Mouse (Mus musculus): ENCODE data around the gene Mettl26.

Mettl26 gene

DNA sequence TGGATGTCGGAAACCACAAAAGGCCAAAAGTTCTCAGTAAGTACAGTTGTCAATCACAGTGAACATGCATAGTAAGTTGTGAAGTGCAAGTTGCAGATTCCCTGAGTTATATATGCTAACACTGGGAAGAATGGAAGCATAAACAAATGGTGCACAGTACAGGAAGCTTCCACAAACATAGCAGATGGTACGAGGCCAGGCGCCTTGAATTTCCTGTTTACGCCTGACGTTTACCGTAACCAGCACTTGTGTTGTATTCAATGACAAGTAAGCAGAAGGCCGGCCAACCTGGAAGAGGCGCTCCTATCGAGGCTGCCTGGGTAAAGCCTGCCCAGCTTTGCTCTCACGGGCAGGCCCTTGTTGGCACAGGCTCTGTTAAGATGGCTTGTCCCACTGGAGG lies 12.6 kb downstream of the Mettl26 start:
- no peak for DNase-seq

DNA sequence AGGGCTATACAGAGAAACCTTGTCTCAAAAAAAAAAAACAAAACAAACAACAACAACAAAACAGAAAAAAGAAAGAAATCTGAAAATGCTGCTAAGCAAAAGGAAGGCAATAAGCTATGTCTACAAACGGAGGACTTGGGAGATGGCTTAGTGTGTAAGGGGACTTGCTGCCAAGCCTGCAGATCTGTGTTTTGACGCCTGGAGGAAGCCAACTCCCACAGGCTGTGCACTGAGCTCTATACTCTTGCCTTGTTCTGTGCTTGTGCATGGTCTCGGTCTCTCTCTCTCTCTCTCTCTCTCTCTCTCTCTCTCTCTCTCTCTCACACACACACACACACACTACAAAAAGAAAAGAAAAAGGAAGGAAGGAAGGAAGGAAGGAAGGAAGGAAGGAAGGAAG lies 14.0 kb downstream of the Mettl26 start:
- DNase-seq: no peak

DNA sequence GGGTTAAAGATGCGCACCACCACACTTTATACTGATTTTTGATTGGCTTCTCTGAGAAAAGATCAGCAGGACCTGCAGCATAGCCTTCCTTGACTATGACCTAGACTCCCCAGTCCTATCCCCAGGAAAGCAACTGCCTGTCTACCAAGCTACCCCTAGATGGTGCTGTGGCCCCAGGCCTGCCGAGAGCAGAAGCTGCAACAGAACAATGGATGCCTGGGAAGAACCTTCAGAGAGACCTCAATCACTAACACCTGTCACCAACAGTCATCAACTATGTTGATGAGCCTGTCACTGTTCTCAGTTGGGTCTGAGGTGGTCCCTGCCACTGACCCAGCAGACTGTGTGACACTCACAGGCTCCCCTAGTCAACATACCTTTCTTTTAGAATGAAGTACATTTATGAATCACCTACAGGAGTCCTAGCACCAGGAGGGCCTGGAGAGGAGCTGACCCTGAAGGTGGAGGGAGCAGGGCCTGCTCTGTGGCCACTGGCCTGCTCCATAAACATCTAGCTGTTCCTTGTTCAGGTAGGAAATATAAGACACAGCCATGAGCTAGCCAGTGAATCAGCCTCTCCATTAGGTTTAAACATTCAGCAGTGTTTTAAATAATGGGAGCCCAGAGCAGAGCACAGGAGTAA lies 19.2 kb downstream of the Mettl26 start:
- peak; percentile 80 to 84 for DNase-seq

DNA sequence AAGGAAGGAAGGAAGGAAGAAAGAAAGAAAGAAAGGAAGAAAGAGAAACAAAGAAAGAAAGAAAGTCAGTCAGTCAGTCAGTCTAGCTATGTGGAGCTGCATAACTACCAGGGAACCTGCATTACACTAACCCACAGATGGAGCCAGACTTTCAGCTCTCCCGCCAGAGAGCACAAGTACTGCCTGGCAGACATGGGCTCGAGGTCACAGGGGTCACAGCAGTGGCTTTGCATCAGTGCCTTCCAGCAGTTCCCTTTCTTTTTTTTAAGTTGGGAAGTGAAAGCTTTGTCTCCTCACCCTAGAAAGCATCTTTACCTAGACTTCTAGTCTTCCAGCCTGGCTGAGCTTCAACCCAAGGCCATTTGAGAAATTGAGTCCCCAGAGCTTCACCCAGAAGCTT lies 20.5 kb downstream of the Mettl26 start:
- DNase-seq: no peak

DNA sequence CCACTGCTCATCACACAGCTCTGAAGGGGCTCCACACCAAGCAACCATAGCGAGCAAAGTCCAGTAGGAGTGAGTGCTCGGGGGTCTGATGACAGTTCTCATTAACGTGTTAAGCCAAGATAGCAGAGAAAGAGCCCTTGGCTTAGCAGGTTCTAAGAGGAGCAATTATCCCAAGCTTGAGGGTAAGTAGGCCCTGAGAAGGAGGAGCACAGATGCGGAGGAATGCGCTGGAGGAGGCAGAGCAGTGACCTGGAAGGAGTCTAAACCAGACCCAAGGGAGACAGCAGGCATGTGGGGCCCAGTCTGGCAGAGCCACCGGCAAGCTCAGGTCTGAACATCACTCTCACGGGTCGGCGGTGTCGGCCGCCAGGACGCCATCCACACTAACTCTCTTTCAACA lies 21.0 kb downstream of the Mettl26 start:
- peak in 1 of 2 experiments; percentile 23 for DNase-seq

DNA sequence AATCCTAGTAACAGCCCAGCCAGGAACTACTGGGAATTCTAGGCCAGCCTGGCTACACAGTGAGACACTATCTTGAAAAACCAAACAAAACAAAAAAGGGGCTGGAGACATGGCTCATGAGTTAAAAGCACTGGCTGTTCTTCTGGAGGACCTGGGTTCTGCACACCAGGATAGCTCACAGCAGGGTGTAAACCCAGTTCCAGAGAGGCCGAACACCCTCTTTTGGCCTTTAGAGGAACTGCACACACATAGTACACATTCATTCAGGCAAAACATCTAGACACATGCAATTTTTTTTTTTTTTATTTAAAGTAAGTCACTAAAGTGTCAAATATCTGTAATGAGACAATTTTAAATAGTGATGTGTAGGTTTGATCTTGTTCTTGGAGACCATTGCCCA lies 25.3 kb downstream of the Mettl26 start:
- DNase-seq: no peak

DNA sequence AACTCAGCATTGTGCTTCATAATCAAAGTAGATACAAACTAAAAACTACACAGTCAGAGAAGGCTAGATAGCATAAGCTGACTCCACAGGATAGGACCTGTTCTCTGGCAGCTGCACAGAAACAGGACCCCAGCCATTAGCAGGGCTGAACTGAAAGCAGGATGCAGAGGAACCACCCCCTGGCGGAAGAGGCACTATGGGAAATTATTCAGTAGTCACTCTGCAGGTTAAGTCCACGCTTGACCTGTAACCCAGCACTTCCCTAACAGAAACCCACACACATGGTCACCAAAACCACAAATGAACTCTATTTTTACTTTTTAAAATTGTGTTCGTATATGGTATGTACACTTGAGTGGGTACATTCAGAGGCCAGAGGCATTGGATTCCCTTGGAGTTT lies 28.2 kb downstream of the Mettl26 start:
- no peak for DNase-seq

DNA sequence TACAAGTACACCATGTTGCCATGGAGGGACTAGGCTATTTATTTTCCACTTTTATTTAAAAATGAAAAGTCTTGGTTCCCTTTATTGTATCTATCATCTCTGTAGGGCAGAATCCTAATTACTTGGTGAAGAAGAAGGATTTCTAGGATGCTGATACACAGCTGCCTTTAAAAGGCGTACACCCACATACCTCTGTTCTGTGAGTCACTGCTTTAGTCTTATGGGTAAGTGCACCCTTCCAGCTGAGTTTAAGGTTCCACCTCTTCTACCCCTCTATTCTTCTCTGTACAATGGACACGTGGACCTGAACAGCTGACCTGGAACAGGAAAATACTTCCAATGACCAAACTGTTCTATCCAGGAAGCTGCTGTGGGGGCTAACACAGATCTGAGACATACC lies 32.8 kb downstream of the Mettl26 start:
- no peak for DNase-seq

DNA sequence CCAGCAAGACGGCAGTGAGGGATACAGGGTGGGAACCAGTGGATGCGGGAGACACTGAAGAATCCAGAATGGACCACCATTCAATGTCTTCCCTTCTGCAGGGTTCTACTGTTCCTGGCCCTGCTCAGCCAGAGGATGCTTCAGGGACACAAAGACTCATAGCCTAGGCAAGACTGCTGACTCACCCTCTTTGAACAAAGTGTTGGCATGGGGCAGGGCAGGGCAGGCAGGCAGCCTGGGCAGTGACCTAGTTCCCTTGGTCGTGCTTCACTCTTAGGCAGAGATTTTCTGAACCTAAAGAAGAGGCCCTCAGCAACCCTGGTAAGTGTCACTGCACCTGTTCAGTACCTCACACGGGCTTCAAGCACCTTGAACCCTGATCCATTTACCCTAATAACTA lies 36.9 kb downstream of the Mettl26 start:
- DNase-seq: peak; percentile 73 to 75

DNA sequence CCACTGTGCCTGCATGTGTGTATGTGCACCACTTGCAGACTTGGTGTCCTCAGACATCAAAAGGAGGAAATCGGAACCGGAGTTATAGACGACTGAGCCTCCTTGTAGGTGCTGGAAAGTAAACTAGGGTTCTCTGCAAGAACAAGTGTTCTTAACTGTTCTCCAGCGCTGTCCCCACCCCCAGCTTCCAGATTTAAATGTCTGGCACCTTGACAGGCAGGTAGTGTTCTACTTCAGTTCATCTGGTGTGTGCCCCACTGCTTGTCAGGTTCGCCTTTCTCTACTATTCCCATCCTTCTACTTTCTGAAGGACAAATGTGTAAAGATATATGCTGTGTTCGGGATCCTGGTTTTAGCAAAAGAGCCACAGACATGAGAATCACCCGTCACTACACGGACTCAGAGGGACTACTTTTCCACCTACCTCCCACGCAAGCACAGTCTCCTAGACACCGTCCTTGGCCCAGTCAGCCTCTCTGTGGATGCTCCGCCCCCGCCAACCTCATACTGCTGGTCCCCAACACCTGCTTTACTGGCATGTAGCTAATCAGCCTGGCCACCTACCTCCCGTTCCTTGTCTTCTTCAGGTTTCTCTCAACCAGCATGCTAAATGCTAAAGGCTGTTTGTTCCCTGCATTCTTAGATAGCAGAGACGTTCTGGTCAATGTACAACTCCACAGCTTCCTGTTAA lies 38.5 kb downstream of the Mettl26 start:
- peak; percentile 72 to 75 for DNase-seq

DNA sequence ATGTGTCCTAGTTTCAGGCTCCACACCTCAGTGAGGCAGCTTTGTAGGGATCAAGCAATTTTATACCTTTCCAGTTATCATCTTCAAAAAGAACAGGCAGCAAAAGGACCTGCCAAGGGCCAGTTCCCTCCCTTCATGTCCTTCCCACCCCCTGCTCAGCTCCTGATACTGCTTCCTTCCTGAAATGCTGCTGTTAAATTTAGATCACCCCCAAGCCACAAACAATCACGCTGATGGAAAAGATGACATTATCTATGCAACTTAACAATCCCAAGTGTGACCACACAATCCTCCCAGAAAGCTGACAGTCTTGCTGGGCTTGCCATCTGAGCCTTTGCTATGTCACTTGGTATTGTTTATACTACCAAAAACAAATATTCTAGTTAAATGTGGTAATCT lies 39.0 kb downstream of the Mettl26 start:
- no peak for DNase-seq

DNA sequence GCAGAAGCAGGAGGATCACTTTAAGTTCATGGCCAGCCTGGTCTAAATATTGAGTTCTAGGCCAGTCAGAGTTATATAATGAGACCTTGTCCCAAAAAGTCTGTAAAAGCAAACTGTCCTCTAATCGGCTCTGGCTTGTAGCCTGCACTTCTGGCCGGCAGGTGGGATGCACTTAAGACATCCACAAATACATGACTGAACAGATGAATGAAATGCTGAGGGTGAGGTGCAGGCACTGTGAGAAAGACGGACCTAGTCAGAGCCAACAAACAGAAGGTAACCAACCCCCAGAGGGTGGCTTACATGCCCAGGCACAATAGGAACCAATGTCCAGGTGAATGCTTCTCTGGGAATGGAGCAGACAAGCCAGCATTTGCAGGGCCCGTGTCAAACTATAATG lies 39.4 kb downstream of the Mettl26 start:
- DNase-seq: peak; percentile 25 to 39

DNA sequence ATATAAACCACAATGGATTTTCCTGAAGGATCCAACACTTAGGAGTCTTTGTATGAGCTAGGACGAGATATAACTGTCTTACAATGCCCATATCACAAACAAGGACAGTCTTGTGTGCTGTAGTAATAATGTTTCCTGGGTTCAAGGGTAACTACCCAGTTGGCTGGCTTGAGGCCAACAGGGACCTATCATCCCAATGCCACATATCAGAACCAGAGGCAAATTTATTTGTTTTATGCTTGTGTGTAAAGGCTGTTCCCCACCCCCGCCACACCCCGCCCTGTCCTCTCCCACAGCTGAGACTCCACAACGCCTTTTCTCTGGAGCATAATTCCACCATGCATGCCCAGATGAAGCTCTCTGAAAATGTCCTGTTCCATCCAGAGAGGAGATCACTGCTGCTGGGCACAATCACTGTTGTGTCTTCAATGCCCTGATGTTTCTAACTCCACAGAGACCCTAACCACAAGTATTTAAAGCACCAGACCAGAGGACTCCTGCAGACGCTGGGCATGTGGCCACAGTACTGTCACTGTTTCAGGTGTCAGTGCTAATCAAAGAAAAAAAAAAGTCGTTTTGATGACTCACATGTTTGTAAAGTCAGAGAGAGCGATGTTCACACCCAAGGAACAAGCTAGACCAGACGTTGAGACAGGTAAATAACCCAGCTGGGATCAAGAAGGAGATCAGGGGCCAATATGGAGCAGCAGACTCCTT lies 42.2 kb downstream of the Mettl26 start:
- no peak for DNase-seq

DNA sequence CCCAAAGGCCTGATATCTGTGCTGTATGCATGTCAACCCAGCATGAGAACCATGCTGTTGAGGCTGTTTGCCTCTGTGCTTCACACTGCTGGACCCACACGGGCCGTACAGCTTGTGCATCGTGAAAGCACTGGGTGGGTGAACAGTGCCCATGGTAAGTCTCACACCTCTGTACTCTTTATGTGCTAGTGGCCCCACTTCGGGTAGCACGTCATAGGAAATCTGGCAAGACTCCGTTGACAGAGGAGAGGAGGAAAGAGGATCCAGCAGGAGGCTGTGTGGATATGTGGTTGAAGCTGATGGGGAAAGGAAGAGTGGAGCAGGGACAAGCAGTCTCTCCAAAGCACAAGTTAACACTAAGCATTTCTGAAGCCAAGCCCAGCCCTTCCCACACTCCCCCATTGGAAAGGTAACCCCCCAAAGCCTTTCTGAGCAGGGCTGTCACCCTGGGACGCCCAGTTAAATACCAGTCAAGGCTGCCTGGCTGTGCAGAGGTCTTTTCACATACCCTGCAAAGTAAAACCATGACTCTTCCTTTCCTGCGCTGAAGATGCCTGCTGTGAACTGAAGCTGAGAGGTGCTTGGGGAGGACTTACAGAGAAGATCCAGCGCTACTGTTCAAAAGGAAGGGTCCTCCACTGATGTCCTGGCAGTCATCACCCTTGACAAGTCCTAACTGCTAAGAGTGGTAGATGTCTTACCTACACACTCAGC lies 43.3 kb downstream of the Mettl26 start:
- no peak for DNase-seq

DNA sequence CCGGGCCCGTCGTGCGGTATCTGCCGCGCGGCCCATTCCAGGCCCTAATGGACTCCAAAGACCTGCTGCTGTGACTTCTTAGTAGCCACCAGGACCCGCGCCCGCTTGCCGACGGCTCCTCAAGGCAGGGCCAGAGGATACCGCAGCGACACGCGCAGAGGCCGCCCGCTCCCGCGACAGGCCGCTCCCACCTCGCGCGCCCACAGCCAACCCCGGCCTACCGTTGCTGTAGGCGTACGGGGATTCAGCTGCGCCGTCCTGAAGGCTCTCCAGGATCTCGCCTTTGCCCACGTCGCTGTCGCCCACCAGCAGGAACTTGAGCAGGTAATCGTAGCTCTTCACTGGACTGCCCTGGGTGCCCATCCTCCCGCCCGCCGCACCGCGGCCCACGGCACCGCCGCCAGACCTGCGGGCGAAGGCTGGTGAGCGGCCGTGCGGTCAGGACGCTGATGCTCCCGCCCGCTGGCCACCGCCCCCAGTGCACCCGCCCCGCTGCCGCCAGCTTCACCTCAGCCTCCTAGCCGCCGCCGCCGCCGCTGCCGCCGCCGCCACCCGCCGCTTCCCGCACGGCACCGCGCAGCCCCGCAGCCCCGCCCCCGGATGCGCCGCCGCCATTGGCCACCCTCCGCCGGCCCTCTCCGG lies 44.4 kb downstream of the Mettl26 start, which contains the start of gene Rab40c:
Rab40c (minus strand) TSS at position 584 of the 642 bp plus-strand sequence.
- DNase-seq: peak in 1 of 2 experiments; percentile 49

DNA sequence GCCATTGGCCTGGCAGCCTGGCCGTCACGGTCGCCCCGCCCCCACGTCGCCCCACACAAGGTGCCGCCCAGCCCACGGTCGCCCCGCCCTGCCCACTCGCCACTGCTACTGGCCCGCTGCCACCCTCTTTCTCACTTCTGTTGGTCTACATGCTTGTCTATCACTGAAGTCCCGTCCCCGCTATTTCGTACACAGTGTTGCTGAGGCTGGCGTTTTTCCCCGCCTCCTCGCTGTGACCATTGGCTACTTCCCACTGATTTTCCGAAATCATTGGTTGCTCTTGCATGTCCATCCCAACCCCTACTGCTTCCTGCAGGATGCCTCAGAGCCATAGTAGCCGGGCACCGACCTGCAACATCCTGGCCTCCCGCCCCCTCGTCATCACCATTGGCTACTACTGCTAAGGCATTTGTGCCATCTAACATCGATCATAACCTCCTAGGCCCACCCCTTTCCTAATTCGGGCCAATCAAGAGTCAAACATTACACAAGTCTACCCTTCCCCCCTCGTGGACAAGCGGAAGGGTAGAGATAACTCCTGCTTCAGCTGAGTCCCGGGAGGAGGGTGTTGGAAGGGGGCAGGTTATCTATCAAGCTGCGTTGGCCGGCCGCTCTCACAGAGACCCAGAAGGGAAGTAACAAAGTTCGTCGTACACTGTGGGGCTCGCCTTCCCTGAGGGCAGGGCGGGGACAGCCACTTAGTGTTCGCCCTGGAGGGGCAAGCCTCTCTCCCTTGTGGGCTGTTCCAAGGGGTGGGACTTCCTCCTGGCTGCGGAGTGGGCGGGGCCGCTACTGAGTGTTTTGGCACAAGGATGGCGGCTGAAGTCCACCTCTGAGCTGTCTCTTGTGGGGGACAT lies 45.1 kb downstream of the Mettl26 start:
- peak; percentile 100 for DNase-seq

DNA sequence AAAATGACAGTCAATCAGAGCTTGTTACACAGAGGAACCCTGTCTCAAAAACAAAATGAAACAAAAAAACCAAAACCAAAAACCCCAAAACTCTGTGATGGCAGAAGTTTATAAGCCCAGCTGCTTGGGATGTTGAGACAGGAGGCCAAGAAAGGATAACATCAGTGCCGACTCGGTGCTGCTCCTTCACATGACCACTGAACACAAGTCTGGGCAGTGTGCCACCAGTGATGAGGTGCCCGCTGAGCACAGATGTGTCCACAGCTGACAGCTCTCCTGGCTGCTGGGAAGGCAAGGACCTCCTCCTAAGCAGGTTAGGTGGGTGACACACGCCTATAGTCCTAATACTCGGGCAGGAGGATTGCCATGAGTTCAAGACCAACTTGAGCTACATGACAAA lies 47.2 kb downstream of the Mettl26 start:
- no peak for DNase-seq

DNA sequence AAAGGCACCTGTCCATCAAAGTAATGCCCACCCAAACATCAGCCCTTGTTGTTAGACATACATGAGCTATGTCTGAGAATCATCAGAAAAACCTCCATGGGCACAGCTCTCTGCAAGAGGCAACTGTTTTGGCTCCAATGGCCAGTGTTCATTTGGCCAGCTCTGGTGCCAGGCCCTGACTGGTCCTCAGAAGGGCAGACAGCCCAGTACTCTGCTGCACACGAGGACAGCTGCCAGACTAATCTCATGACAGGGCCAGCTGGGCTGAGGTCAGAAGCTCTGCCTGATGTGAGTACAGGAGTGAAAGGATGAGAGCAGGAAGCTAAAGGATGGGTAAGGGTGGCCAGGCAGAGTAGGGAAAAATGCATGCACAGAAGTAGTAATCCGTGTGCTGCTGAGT lies 50.5 kb downstream of the Mettl26 start:
- peak in 1 of 2 experiments; percentile 35 for DNase-seq

Measured in cerebellum, postnatal 36 days (tissue).